Mouse (Mus musculus): Measurements from ENCODE around the gene Rgs1.

DNA sequence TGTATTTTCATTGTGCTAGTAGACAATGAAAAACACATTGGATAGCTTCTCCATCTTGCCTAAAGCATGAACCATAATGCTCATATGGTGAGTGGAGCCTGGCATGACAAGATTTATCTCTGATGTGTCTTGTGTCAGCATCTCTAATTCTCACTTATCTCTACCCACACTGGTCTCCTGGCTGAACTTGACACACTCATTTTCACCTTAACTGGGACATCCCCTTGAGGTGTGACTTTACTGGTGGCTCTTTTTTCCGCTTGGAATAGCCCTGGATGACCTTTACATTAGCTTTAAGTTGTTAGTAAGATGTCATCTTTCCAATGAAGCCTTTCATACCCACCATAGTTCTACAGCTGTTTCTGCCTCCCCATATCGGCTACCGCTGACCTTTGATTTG, 15.0 kb upstream of the Rgs1 start:
- TF ChIP-seq CTCF (IDR thresholded peaks at IDR 0.05; ENCODE audit: control insufficient read depth, insufficient read depth, insufficient read length) (no peak), MAX (IDR thresholded peaks at IDR 0.05) (no peak), USF1 (IDR thresholded peaks at IDR 0.05; ENCODE audit: low read depth) (no peak), CEBPB (IDR thresholded peaks at IDR 0.05; ENCODE audit: low read depth) (no peak), MYOG (IDR thresholded peaks at IDR 0.05; ENCODE audit: control insufficient read depth, extremely low read depth, insufficient read length) (no peak)
